Mouse (Mus musculus) G1E (cell line): ENCODE measurements around the gene Pih1h3b.

ENCODE experiments used
- CTCF ChIP-seq: IDR thresholded peaks from 2 replicates; pipeline ENCODE4 v1.5.1; 2012; ENCODE audit warnings: low read depth, low read length, inconsistent platforms, mixed read lengths
- GATA1 ChIP-seq: IDR thresholded peaks from 2 replicates; pipeline ENCODE4 v1.6.1; 2012; ENCODE audit warnings: borderline replicate concordance, low read length, inconsistent platforms, mixed read lengths
- GATA2 ChIP-seq: IDR thresholded peaks from 2 replicates; pipeline ENCODE4 v1.6.1; 2012; ENCODE audit warnings: low read depth, low read length, inconsistent platforms, borderline replicate concordance

- TF ChIP-seq CTCF, result no peak
- TF ChIP-seq GATA1, result no peak
- no peak for TF ChIP-seq GATA2
Observed at GRCm38 (mm10) chrX:140094066-140094465, 31.4 kb downstream of the Pih1h3b start.
